Mouse (Mus musculus) c-Kit-positive CD71-positive TER-119-negative erythroid progenitor cells, embryonic 14.5 days (primary cell): ENCODE measurements around the gene Cnbp.

Experiments
- DNase-seq: peaks from one replicate; pipeline ENCODE4 v3.0.0-alpha.2; 2013; ENCODE audit warnings: low read depth

Gene Cnbp

DNA sequence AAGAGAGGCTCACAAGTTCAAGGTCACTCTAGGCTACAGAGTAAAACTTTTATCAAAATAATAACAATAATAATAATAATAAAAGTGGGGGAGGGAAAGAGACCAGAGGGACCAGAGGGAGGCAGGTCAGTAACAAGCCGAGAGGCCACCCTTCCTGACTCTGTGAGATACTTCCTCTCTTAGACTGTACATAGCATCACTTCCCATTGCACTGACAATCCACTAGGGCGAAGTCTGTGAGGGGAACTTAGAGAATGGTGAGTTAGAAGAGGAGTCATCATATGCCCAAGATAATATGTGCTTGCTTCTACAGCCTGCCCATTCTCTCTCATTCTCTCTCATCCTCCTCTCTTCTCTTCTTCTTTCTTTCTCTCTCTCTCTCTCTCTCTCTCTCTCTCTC, 44.9 kb downstream of the Cnbp start:
- no peak for DNase-seq

DNA sequence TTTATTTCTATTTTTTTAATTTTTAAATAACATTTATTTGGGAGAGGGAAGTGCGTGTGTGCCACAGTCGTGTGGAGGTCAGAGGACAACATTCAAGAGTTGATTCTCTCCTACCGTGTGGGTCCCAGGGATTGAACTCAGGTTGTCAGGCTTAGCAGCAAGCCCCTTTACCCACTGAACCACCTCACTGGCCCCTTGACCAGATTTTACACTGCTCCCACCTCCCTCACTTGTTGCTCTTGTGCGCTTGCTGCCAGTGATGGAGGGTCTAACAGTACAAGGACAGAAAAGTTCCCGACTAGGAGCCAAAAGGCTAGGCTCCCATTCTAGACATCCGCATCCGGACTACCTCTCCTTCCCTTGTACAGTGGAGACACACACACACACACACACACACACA, 45.5 kb downstream of the Cnbp start:
- no peak for DNase-seq

DNA sequence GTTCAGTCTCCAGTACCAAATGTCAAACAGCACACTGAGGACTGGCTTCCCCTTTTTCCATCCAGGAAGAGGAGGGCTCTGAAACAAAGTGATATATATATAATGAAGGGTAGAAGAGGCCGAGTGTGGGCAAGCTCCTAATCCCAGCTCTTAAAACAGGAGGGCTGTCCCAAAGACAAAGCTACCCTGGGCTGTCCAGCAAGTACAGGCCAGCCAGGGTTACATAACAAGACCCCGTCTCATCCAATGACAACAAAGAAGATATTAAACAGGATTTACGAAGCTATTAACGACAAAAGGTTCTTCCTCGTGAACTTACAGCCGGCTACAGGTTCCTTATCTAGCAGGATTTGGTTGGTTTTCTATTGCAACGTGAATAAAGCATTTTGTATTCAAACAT, 46.0 kb downstream of the Cnbp start:
- no peak for DNase-seq

DNA sequence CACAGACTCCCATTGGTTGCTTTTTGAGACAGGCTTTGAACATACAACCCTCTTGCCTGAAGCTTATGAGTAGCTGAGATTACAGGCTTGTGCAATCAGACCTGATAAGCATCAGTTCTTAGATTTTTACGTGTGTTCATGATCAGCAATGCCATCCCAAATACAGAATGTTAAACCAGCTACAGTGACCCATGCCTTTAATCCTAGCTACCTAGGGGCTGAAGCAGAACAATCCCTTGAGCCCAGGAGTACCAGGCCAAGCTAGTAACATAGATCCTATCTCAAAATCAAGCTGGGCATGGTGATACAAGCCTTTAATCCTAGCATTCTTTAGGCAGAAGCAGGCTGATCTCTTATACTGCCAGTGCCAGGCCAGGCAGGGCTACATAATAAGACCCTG, 46.9 kb downstream of the Cnbp start:
- DNase-seq, result no peak

DNA sequence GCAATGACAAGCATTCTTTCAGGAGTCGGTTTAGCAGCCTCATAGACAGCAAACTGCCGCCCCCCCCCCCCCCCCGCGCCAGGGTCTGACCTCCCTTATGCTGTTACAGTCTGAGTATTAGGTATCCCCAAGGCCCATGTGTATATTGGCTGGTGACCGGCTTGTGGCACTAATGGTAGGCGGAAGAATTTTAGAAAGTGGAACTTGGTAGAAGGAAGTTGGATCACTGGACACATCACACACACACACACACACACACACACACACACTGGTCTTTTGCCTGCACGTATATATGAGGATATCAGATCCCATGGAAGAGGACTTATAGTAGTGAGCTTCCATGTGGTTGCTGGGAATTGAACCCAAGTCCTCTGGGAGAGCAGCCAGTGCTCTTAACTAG, 48.4 kb downstream of the Cnbp start:
- no peak for DNase-seq

DNA sequence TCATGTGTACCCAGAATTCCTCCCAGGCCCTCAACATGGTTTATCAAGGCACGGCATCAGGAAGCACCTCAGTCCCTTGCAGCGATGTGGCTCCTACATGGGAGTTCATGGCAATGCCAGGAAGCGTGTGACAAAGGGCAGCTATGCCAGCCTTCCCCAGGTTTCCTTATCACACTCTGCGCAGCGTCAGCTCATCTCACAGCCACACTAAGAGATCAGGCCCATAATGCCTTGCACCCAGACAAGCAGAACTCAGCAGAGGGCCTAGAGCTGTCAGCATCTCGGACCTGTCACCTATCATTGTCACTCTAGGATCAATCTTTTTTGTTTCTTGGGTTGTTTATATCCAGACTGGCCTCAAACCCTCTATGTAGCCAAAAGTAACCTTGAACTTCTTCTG, 51.3 kb downstream of the Cnbp start:
- DNase-seq, result no peak

DNA sequence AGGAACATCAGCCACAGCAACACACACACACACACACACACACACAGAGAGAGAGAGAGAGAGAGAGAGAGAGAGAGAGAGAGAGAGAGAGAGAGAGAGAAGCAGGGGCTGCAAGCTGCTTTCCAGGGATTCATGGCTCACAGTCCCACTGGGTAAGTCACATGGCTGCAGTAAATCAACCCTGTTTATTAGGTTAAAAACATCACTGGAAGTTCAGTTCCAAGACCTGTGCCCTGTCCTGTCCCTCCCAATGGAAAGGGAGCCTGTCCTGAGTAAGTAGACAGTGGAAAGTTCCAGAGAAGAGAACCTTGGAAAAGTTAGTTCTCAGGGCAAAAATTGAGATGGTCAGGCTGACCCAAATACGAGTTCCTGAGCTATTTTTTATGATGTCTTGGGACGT, 53.6 kb downstream of the Cnbp start:
- no peak for DNase-seq

DNA sequence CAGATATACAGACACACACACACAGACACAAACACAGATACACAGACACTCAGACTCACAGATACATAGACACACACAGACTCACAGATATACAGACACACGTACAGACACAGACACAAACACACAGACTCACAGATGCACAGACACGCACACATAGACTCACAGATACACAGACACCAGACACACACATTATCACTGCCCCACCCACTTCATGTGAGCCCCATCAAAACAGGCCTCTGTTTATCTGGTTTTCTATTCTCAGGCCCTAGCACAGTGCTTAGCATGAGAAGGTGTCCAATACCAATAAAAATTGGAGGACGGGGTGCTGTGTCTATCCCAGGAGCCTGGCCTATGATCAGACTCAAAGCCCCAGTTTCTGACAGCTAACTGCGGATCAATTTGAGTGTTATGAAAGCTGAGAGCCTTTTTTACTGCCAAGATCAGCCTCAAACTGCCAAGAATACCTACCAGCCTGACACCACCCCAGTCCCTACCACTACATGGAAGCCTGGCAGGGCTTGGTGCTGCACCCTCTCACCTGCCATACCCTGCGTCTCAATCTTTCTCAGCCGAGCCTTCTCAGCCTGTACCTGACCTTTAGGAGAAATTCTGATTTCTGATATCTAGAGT, 54.5 kb downstream of the Cnbp start:
- DNase-seq, result no peak

DNA sequence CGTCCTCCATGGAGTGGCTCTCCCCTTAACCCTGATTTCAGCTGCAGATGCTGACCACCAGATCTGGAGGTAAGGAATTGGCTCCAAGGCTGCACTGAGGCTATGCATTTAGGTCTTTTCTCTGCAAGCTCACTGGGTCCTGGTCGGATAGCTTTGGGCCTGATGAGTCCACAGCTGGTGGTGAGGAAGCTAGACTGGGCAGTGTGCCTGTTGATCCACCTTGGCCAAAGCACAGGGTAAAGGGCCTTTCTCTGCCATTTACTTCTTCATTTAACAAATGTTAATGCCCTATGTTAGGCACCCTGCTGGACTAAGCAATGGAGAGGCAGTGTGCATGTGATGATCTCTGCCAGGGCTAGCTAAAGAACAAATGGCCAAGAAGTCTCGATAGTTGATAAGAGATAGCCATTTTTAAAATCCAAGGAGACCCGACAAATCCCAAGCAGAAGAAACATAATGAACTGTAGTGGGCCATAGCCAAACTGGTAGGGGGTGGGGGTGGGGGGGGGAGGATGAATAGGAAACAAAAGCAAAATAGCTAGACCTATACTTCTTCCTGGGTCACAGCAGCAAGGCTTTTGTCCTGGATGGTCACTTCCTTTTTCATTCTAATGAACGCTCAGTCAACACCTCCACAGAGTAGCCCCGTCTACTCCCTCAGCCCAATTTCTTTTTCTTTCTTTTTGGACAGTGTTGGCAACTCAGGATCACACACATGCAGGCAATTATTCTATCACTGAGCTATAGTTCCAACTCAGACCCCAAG, 55.3 kb downstream of the Cnbp start:
- DNase-seq, result no peak

DNA sequence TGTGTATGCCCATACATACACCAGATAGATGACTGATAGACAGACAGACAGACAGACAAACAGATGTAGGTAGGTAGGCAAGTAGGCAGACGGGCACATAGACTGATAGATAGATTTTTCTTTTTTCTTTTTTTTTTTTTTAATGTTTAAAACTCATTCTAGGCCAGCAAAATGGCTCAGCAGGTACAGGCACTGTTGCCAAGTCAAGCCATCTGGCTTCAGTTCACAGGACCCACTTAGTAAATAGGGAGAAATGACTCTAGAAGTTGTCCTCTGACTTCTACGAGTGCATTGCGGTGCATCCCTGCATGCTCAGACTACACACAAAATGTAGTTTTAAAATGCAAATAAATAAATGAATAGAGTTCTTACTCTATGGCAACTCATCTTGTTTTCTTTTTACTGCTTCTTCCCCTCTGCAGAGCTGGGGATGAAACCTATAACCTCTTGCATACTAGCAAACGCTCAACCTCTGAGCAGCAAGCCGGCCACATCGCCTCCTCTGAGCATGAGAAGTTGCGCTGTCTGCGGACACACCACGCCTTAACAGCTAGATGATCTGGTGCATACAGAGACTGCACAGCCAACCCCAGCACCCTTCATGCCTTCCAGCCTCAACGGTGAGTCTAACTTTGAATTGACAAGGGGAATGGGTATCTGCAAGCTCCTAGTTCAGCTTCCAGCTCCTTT, 56.9 kb downstream of the Cnbp start:
- no peak for DNase-seq
